In the genomic region with DNA sequence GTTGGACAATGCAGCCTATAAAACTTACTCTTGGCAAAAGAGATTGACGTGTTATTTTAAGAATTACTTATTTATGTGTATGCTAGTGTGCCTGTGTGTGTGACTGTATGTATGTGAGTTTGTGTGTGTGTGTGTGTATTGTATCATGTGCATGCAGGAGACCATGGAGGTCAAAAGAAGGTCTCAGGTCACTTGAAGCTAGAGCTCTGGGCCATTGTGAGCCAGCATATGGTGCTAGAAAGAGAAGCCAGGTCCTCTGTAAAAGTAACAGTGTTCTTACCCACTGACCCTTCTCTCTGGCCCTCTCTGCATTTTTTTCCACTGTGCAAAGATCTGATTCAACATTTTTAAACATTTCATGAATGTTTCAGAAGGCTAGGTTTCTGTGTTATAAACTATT, we compare ENCODE assay signal across 25 mouse cellular contexts. TPM values are rescaled to one million over a fixed set of nuclear protein-coding genes. Genes with fewer than 3 reads are reported as not detected.
DNase-seq lines count a peak whose midpoint lies in the region; ATAC-seq and TF ChIP-seq lines count a peak whose summit lies in the region.
"Had no signal": no experiment of that assay in that cellular context is flagged by ENCODE, and none has a peak within 500 bp of the region (broad histone marks: within the 10 kb centered on the region; RNA-seq: fewer than 3 reads in every experiment).

No protein-coding gene starts in this region.

- H3K4me2 ChIP-seq in intestine, embryonic 14.5 days (ENCODE audit: low read length) = no peak overlapping the region
- no peak overlapping the region for H3K4me2 ChIP-seq in intestine, embryonic 16.5 days (ENCODE audit: low read depth, low read length)
- H3K4me2 ChIP-seq: forebrain, embryonic 13.5 days; heart, embryonic 13.5 days; hindbrain, embryonic 14.5 days had no signal

- peak overlapping the region; percentile 100 for H3K27ac ChIP-seq in cerebellum, adult 2 months (ENCODE audit: insufficient read depth, low read length)
- H3K27ac ChIP-seq in intestine, embryonic 14.5 days (ENCODE audit: low read depth) = peak overlapping the region; percentile 12; the same call in 1 of the 2 replicates
- H3K27ac ChIP-seq in intestine, embryonic 16.5 days (ENCODE audit: low read length) = no peak overlapping the region
- H3K27ac ChIP-seq: forebrain, embryonic 10.5 days; forebrain, embryonic 13.5 days; heart, adult 2 months; heart, embryonic 10.5 days; heart, embryonic 13.5 days had no signal

- 13% methylated on average over 1 of the region's 1 CpGs for WGBS in cerebellum, adult 2 months
- 74% methylated on average over 1 of the region's 1 CpGs for WGBS in intestine, embryonic 14.5 days
- WGBS in intestine, embryonic 16.5 days = 78% methylated on average over 1 of the region's 1 CpGs

- ATAC-seq in intestine, embryonic 14.5 days (replicated peaks; ENCODE audit: low FRiP score, low TSS enrichment, low read depth) = no peak
- ATAC-seq in intestine, embryonic 16.5 days = no peak
- ATAC-seq: CD4-positive, CD25-positive, alpha-beta regulatory T cell, adult 4 months; forebrain, embryonic 13.5 days; forebrain, embryonic 16.5 days; inflammation-experienced regulatory T-cells, adult 6 months had no signal

- no peak overlapping the region for H3K9ac ChIP-seq in intestine, embryonic 14.5 days (ENCODE audit: low read length)
- no peak overlapping the region for H3K9ac ChIP-seq in intestine, embryonic 16.5 days (ENCODE audit: low read depth, low read length)
- H3K9ac ChIP-seq: forebrain, embryonic 13.5 days; heart, embryonic 13.5 days; hindbrain, embryonic 14.5 days had no signal

- no peaks in the 10 kb centered on the region for H3K27me3 ChIP-seq in cerebellum, adult 2 months (ENCODE audit: control insufficient read depth, insufficient read depth, low read length)
- no peaks in the 10 kb centered on the region for H3K27me3 ChIP-seq in intestine, embryonic 14.5 days (replicated peaks; ENCODE audit: control insufficient read depth, insufficient read depth, low read length)
- H3K27me3 ChIP-seq in intestine, embryonic 16.5 days (replicated peaks; ENCODE audit: control insufficient read depth, insufficient read depth, low read length) = no peaks in the 10 kb centered on the region
- H3K27me3 ChIP-seq: forebrain, embryonic 13.5 days; heart, embryonic 13.5 days had no signal

- no peaks in the 10 kb centered on the region for H3K36me3 ChIP-seq in intestine, embryonic 14.5 days (ENCODE audit: control insufficient read depth, insufficient read depth, low read length)
- H3K36me3 ChIP-seq in intestine, embryonic 16.5 days (ENCODE audit: control insufficient read depth, insufficient read depth, low read length) = no peaks in the 10 kb centered on the region
- H3K36me3 ChIP-seq: forebrain, embryonic 10.5 days; heart, embryonic 10.5 days; heart, embryonic 13.5 days had no signal

- no peaks in the 10 kb centered on the region for H3K9me3 ChIP-seq in intestine, embryonic 14.5 days (ENCODE audit: control insufficient read depth, low read length)
- no peaks in the 10 kb centered on the region for H3K9me3 ChIP-seq in intestine, embryonic 16.5 days (ENCODE audit: control insufficient read depth, low read length)
- H3K9me3 ChIP-seq: forebrain, embryonic 10.5 days; forebrain, embryonic 13.5 days; heart, embryonic 10.5 days; heart, embryonic 13.5 days had no signal

- no peak for TF ChIP-seq CTCF in cerebellum, adult 2 months (IDR thresholded peaks at IDR 0.05; ENCODE audit: borderline replicate concordance, insufficient read depth, low read depth, low read length)

- peak; percentile 48 to 54 for DNase-seq in cerebellum, adult 2 months
- no peak for DNase-seq in cerebellum, adult 11 months
- DNase-seq in intestine, embryonic 14.5 days (ENCODE audit: low spot score) = no peak
- DNase-seq in brain, adult 2 months (ENCODE audit: low read depth, low spot score) = peak; percentile 80
- peak; percentile 33 to 59 for DNase-seq in cerebellum, postnatal 14 days
- DNase-seq in urinary bladder, postnatal 10 days (ENCODE audit: low spot score) = no peak
- DNase-seq: adrenal gland, adult 2 months; adrenal gland, postnatal 14 days; gastrocnemius, postnatal 10 days; gastrocnemius, postnatal 36 days; heart, adult 2 months; heart, postnatal 14 days; heart, postnatal 4 days; kidney, adult 11 months; kidney, adult 8-10 months had no signal

- no peak overlapping the region for H3K4me3 ChIP-seq in cerebellum, adult 2 months (replicated peaks; ENCODE audit: insufficient read depth, low read depth, low read length)
- no peak overlapping the region for H3K4me3 ChIP-seq in intestine, embryonic 14.5 days (ENCODE audit: low read depth, low read length)
- H3K4me3 ChIP-seq in intestine, embryonic 16.5 days (ENCODE audit: low read length) = no peak overlapping the region
- H3K4me3 ChIP-seq: forebrain, embryonic 10.5 days; forebrain, embryonic 13.5 days; heart, adult 2 months; heart, embryonic 10.5 days; heart, embryonic 13.5 days had no signal

- no peak for TF ChIP-seq POLR2A in cerebellum, adult 2 months (IDR thresholded peaks at IDR 0.05; ENCODE audit: borderline replicate concordance, insufficient read depth, low read length)

- H3K4me1 ChIP-seq in cerebellum, adult 2 months (ENCODE audit: control insufficient read depth, insufficient read depth, low read length) = peaks cover 24% of the 10 kb centered on the region
- peaks cover 3% of the 10 kb centered on the region; the same call in 1 of the 2 replicates for H3K4me1 ChIP-seq in intestine, embryonic 14.5 days (replicated peaks; ENCODE audit: control insufficient read depth, insufficient read depth, low read length)
- peaks cover 3% of the 10 kb centered on the region; the same call in 1 of the 2 replicates for H3K4me1 ChIP-seq in intestine, embryonic 16.5 days (ENCODE audit: control insufficient read depth, insufficient read depth, low read length)
- H3K4me1 ChIP-seq: forebrain, embryonic 13.5 days; heart, embryonic 10.5 days had no signal

RNA-seq across cellular contexts. Expression of a gene that starts 25.7 kb away (rescaled TPM):
- polyA plus RNA-seq in cerebellum, adult 2 months (2012; rRNA removed) = 22.5 and 28.0 TPM in 2 replicates
- polyA plus RNA-seq in intestine, embryonic 14.5 days (2014; fragmentation: Nextera tagmentation; extraction: Ambion mirVana) = 0.16 TPM in 1 of 2 replicates, not detected in the other
- polyA plus RNA-seq in intestine, embryonic 16.5 days (2015; fragmentation: Nextera tagmentation; extraction: Ambion mirVana) = 0.18 and 0.24 TPM in 2 replicates
- polyA plus RNA-seq: C2C12 had no signal

Comparison
In these comparisons a context has a peak if more than half of its experiments do, and no peak if none do; other contexts are left out.
1. DNase-seq: peak in cerebellum, adult 2 months (2 of 2), brain, adult 2 months (single experiment) and cerebellum, postnatal 14 days (2 of 2); none in cerebellum, adult 11 months (single experiment), intestine, embryonic 14.5 days (single experiment) and urinary bladder, postnatal 10 days (single experiment).
2. RNA of a gene that starts 25.7 kb away (polyA plus RNA-seq): 22.5 to 28.0 TPM in cerebellum, adult 2 months; 0.18 to 0.24 TPM in intestine, embryonic 16.5 days and 0.16 TPM in intestine, embryonic 14.5 days; every median in the first group is over 10 times any median in the second.